ENCODE assay signal across 10 mouse cellular contexts in the genomic region with DNA sequence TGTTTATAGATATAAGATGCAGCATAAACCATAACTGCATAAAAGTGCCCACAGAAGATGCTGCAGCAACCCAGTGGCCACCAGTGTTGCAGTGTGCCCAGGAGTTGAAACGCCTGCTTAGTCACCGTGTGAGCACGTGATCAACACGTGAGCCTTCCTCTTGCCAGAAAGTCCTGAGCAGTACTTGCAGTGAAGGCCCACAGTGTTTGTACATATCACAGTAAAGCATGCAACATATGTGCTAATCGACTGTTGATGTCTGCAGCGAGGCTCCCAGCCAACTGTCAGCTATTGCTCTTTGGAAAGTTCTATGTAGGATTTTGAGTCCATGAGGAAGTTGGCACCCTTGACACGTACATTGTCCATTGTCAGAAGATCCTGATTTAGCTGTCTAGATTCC.
DNase-seq lines count a peak whose midpoint lies in the region; ATAC-seq and TF ChIP-seq lines count a peak whose summit lies in the region.
"Had no signal": no experiment of that assay in that cellular context is flagged by ENCODE, and none has a peak within 500 bp of the region (broad histone marks: within the 10 kb centered on the region; RNA-seq: fewer than 3 reads in every experiment).

No protein-coding gene starts in this region.

- no peak for TF ChIP-seq CTCF in kidney, adult 2 months (conservative IDR thresholded peaks at IDR 0.05; ENCODE audit: insufficient read depth, insufficient read length, low read depth, low read length)
- TF ChIP-seq CTCF in lung, adult 2 months (IDR thresholded peaks at IDR 0.05; ENCODE audit: insufficient read depth, low read length) = no peak

- 53% methylated on average over 7 of the region's 7 CpGs for WGBS in kidney, adult 2 months
- WGBS in lung, adult 2 months = 35% methylated on average over 7 of the region's 7 CpGs
- WGBS in hindbrain, embryonic 16.5 days = 88% methylated on average over 7 of the region's 7 CpGs

- peaks cover 2% of the 10 kb centered on the region; the same call in 1 of the 2 replicates for H3K36me3 ChIP-seq in kidney, adult 2 months (ENCODE audit: control insufficient read depth, insufficient read depth, low read length)
- peaks cover 3% of the 10 kb centered on the region for H3K36me3 ChIP-seq in hindbrain, embryonic 16.5 days (ENCODE audit: control insufficient read depth, insufficient read depth, low read length)

- DNase-seq in kidney, adult 11 months = peak; percentile 58
- no peak for DNase-seq in kidney, postnatal 14 days
- peak; percentile 65 for DNase-seq in kidney, adult 2 months
- peak; percentile 30 for DNase-seq in lung, adult 2 months
- DNase-seq in urinary bladder, postnatal 36 days (ENCODE audit: low spot score in 2 of 2) = peak; percentile 38 to 54
- no peak for DNase-seq in MN1 (ENCODE audit: low spot score)
- DNase-seq: right cerebral cortex, postnatal 25 days had no signal

- H3K9ac ChIP-seq in hindbrain, embryonic 16.5 days (ENCODE audit: low read depth, low read length) = no peak overlapping the region
- H3K9ac ChIP-seq: midbrain, embryonic 12.5 days had no signal

- no peak overlapping the region for H3K4me2 ChIP-seq in hindbrain, embryonic 16.5 days (ENCODE audit: low read length)
- H3K4me2 ChIP-seq: midbrain, embryonic 12.5 days had no signal

- no peak overlapping the region for H3K4me3 ChIP-seq in kidney, adult 2 months (ENCODE audit: insufficient read depth, low read depth, low read length)
- no peak overlapping the region for H3K4me3 ChIP-seq in lung, adult 2 months (replicated peaks; ENCODE audit: extremely low read depth, low read depth, low read length)
- no peak overlapping the region for H3K4me3 ChIP-seq in hindbrain, embryonic 16.5 days (ENCODE audit: low read length)
- H3K4me3 ChIP-seq: midbrain, embryonic 12.5 days had no signal

- H3K27ac ChIP-seq in kidney, adult 2 months (ENCODE audit: insufficient read depth, low read depth, low read length) = no peak overlapping the region
- no peak overlapping the region for H3K27ac ChIP-seq in hindbrain, embryonic 16.5 days (ENCODE audit: low read depth, low read length)
- H3K27ac ChIP-seq: midbrain, embryonic 12.5 days had no signal

- no peaks in the 10 kb centered on the region for H3K9me3 ChIP-seq in hindbrain, embryonic 16.5 days (ENCODE audit: control insufficient read depth, low read length)
- H3K9me3 ChIP-seq: midbrain, embryonic 12.5 days had no signal

- no peak for ATAC-seq in hindbrain, embryonic 16.5 days
- no peak for ATAC-seq in erythroid progenitor cell, adult 5-6 weeks (replicated peaks; ENCODE audit: low FRiP score, poor library complexity, severe bottlenecking)

- H3K4me1 ChIP-seq in kidney, adult 2 months (ENCODE audit: control insufficient read depth, insufficient read depth, low read length) = peaks cover 7% of the 10 kb centered on the region
- H3K4me1 ChIP-seq in lung, adult 2 months (ENCODE audit: control insufficient read depth, insufficient read depth, low read length) = peaks cover 10% of the 10 kb centered on the region
- H3K4me1 ChIP-seq in hindbrain, embryonic 16.5 days (ENCODE audit: control insufficient read depth, insufficient read depth, low read depth, low read length) = no peaks in the 10 kb centered on the region; the same call in 1 of the 2 replicates

- H3K27me3 ChIP-seq in kidney, adult 2 months (replicated peaks; ENCODE audit: control insufficient read depth, insufficient read depth, low read length) = no peaks in the 10 kb centered on the region
- no peaks in the 10 kb centered on the region for H3K27me3 ChIP-seq in hindbrain, embryonic 16.5 days (replicated peaks; ENCODE audit: control insufficient read depth, insufficient read depth, low read length)
- H3K27me3 ChIP-seq: midbrain, embryonic 12.5 days had no signal

- TF ChIP-seq POLR2A in kidney, adult 2 months (IDR thresholded peaks at IDR 0.05; ENCODE audit: low read depth, low read length) = no peak
- TF ChIP-seq POLR2A in lung, adult 2 months (IDR thresholded peaks at IDR 0.05; ENCODE audit: borderline replicate concordance, extremely low read depth, low read depth, low read length) = no peak

Comparison
In these comparisons a context has a peak if more than half of its experiments do, and no peak if none do; other contexts are left out.
1. DNase-seq: peak in kidney, adult 11 months (single experiment), kidney, adult 2 months (single experiment), lung, adult 2 months (single experiment) and urinary bladder, postnatal 36 days (2 of 2); none in kidney, postnatal 14 days (single experiment) and MN1 (single experiment).